Mouse (Mus musculus): Measurements from ENCODE around the gene Sorcs3. TPM values are rescaled to one million over a fixed set of nuclear protein-coding genes. Genes with fewer than 3 reads are reported as not detected.

Gene Sorcs3
- polyA plus RNA-seq, 1 experiment from 2014 or later = 6.6 TPM

GRCm38 (mm10) chr19:48298384-48298783, 92.6 kb downstream of the Sorcs3 start:
- Histone ChIP-seq H3K27ac (replicated peaks) (no peak overlapping the region), H3K4me2 (replicated peaks) (no peak overlapping the region), H3K9ac (replicated peaks) (no peak overlapping the region), H3K4me1 (peaks cover 14% of the 10 kb centered on the region), H3K4me3 (no peak overlapping the region), H3K9me3 (no peaks in the 10 kb centered on the region), H3K27me3 (no peaks in the 10 kb centered on the region), H3K36me3 (no peaks in the 10 kb centered on the region)
- 75% methylated on average over 2 of the region's 2 CpGs for WGBS
- no peak for ATAC-seq (ENCODE audit: low FRiP score, low read depth)

DNA sequence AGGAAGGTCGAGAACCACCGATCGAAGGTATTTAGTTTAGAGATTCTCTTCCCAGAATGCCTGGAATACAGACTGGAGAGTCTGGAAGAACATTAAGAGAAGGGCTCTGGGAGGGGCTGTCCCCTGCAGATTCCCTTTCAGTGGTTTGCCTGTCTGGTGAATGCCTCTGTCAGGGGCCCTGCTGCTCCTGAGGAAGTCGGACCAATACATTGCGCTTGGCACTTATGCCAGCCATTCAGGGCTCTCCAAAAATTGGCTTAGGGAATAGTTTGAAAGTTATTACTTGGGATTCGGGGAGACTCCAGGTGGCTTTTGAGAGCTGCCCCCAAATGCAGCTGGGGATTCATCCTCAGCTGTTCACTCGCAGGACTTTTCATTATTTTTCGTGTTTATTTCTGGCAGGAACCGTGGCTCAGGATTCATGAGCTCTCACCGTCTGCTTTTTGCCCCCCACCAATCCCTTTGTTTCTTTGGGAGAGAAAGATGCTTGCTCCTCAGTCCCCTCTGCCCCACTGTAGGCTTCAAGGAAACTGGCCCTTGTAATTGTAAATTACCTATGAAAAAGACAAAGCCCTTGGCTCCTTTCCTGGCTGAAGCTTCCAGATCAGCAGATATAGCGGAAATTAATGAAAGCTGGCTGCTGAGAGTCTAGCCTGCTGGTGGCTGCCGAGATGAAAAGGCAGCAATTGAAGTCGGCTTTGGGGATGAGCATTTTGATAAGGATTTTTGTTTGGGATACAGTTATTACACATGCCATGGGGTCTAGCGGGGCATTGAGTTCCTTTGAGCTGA, 94.8 kb downstream of the Sorcs3 start:
- Histone ChIP-seq H3K4me1 (peaks cover 14% of the 10 kb centered on the region), H3K27ac (replicated peaks) (peak overlapping the region; percentile 65), H3K4me2 (replicated peaks) (peak overlapping the region; percentile 29), H3K27me3 (no peaks in the 10 kb centered on the region), H3K9me3 (no peaks in the 10 kb centered on the region), H3K36me3 (no peaks in the 10 kb centered on the region), H3K9ac (replicated peaks) (no peak overlapping the region), H3K4me3 (no peak overlapping the region)
- WGBS = 14% methylated on average over 14 of the region's 14 CpGs
- ATAC-seq (ENCODE audit: low FRiP score, low read depth) = peak; percentile 34; the same call in 1 of the 2 replicates

GRCm38 (mm10) chr19:48301300-48301699, 95.5 kb downstream of the Sorcs3 start:
- Histone ChIP-seq H3K4me1 (peaks cover 14% of the 10 kb centered on the region), H3K36me3 (no peaks in the 10 kb centered on the region), H3K9me3 (no peaks in the 10 kb centered on the region), H3K27ac (replicated peaks) (peak overlapping the region; percentile 65), H3K4me2 (replicated peaks) (peak overlapping the region; percentile 29; the same call in 1 of the 2 replicates), H3K4me3 (no peak overlapping the region), H3K9ac (replicated peaks) (no peak overlapping the region), H3K27me3 (no peaks in the 10 kb centered on the region)
- 33% methylated on average over 3 of the region's 3 CpGs for WGBS
- ATAC-seq (ENCODE audit: low FRiP score, low read depth) = no peak

- no peaks in the 10 kb centered on the region for H3K27me3 ChIP-seq
- 63% methylated on average over 8 of the region's 8 CpGs for WGBS
- no peaks in the 10 kb centered on the region for H3K4me1 ChIP-seq
- H3K4me2 ChIP-seq (replicated peaks) = no peak overlapping the region
- no peaks in the 10 kb centered on the region for H3K36me3 ChIP-seq
- no peak overlapping the region for H3K9ac ChIP-seq (replicated peaks)
- H3K4me3 ChIP-seq = no peak overlapping the region
- no peak overlapping the region for H3K27ac ChIP-seq (replicated peaks)
- H3K9me3 ChIP-seq = no peaks in the 10 kb centered on the region
- ATAC-seq (ENCODE audit: low FRiP score, low read depth) = no peak
Measured at GRCm38 (mm10) chr19:48308341-48308740, 102.5 kb downstream of the Sorcs3 start.

DNA sequence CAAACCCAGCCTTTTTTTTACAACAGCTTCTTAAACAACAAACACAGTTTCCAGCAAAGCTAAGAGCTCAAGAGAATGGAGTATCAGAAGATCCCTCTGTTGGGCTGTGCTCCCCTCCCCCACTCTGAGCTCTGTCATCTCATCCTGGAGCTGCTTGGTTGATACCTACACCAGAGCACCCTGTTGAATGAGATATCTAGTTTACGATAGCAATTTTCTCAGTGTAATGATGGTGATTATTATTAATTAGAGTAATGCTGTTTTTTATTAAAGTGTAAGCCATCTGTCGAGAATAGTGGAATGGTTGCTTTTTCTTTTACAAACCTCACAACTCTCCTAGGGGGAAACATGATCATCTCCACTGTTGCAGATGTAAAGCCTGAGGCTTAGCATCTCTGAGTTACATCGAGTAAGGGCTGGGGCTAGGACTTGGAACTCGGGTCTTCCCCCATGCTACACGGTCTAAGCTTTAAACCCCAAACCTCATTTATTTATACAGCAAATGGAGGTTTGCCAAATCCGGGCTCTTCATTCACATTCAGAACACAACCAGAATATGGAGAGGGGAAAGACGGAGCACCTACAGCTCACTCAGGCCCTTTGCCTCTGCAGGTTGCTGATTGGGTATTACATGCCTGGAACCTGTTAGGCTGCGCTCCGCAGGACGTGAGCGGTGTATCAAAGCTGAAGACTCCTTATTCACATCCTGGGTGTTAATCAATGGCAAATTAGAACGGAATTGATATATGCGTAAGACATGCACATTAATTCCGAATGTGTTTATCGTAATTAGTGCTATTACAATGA, 103.9 kb downstream of the Sorcs3 start:
- H3K4me2 ChIP-seq (replicated peaks) = no peak overlapping the region
- no peak overlapping the region for H3K9ac ChIP-seq (replicated peaks)
- no peak overlapping the region for H3K4me3 ChIP-seq
- WGBS = 77% methylated on average over 15 of the region's 15 CpGs
- no peak overlapping the region for H3K27ac ChIP-seq (replicated peaks)
- no peaks in the 10 kb centered on the region for H3K27me3 ChIP-seq
- no peaks in the 10 kb centered on the region for H3K36me3 ChIP-seq
- no peak for ATAC-seq (ENCODE audit: low FRiP score, low read depth)
- H3K4me1 ChIP-seq = no peaks in the 10 kb centered on the region
- H3K9me3 ChIP-seq = no peaks in the 10 kb centered on the region

- Histone ChIP-seq H3K9ac (replicated peaks) (no peak overlapping the region), H3K9me3 (no peaks in the 10 kb centered on the region), H3K4me1 (no peaks in the 10 kb centered on the region), H3K4me2 (replicated peaks) (no peak overlapping the region), H3K36me3 (no peaks in the 10 kb centered on the region), H3K27me3 (no peaks in the 10 kb centered on the region), H3K4me3 (no peak overlapping the region), H3K27ac (replicated peaks) (no peak overlapping the region)
- no peak for ATAC-seq (ENCODE audit: low FRiP score, low read depth)
- WGBS = 79% methylated on average over 6 of the region's 6 CpGs
Measured at GRCm38 (mm10) chr19:48310338-48310710, 104.5 kb downstream of the Sorcs3 start.

DNA sequence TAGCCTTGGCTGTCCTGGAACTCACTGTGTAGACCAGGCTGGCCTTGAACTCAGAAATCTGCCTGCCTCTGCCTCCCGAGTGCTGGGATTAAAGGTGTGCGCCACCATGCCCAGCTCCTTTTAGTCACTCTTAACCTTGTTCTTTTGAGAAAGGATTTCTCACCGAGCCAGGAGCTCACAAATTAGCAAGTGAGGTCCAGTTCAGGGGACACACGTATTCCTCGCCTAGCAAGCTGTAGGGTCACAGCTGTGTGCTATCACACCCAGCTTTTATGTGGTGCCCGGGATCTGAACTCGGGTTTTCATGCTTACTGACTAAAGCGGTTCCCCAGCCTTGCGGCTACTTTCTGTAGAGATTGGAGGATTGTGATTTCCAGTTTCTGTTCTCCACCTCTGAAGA, 108.0 kb downstream of the Sorcs3 start:
- Histone ChIP-seq H3K9ac (replicated peaks) (no peak overlapping the region), H3K4me3 (no peak overlapping the region), H3K27ac (replicated peaks) (no peak overlapping the region), H3K4me2 (replicated peaks) (no peak overlapping the region), H3K36me3 (no peaks in the 10 kb centered on the region), H3K27me3 (no peaks in the 10 kb centered on the region), H3K9me3 (no peaks in the 10 kb centered on the region), H3K4me1 (no peaks in the 10 kb centered on the region)
- WGBS = 94% methylated on average over 9 of the region's 9 CpGs
- ATAC-seq (ENCODE audit: low FRiP score, low read depth) = no peak

DNA sequence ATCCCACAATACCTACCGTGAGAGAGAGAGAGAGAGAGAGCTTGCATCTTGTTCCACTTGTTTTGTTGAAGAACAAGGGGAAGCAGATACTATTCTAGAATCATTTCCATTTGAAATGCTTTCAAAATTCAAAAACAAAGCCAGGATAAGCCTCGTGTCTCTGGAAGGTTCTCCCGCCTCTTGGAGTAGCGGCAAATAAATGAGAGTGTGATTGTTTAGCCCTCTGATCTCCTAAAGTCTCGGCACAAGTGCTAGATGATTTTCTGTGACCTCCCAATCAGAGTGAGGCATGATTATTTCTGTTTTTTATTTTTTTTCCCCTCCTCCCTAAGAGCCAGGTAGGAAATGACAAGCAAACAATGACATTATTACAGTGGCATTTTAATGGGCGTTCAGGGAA, 121.3 kb downstream of the Sorcs3 start:
- no peak for ATAC-seq (ENCODE audit: low FRiP score, low read depth)
- Histone ChIP-seq H3K27me3 (no peaks in the 10 kb centered on the region), H3K4me1 (peaks cover 5% of the 10 kb centered on the region; the same call in 1 of the 2 replicates), H3K9ac (replicated peaks) (no peak overlapping the region), H3K9me3 (no peaks in the 10 kb centered on the region), H3K27ac (replicated peaks) (no peak overlapping the region), H3K4me3 (no peak overlapping the region), H3K36me3 (no peaks in the 10 kb centered on the region), H3K4me2 (replicated peaks) (no peak overlapping the region)
- 25% methylated on average over 6 of the region's 6 CpGs for WGBS

DNA sequence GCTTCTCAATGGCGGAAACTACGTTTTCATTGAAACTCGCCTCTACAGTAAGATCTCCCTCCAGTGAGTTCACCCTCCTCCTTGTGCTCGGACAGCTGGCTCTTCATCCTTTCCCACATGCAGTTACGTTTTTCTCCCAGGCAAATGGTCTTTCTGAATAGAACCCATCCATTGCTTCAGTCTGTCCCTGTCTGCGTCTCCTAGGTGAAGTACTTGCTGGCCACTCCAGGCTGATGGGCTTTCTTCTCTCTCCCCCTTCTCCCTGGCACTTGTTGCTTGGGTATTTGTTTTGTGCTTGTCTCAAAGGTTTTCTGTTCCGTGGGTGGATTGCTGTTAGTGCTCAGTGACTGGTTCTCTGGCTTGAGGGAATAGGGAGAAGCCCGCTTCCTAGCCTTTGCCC, 122.3 kb downstream of the Sorcs3 start:
- 77% methylated on average over 8 of the region's 8 CpGs for WGBS
- H3K27ac ChIP-seq (replicated peaks) = no peak overlapping the region
- H3K27me3 ChIP-seq = no peaks in the 10 kb centered on the region
- H3K36me3 ChIP-seq = no peaks in the 10 kb centered on the region
- H3K4me2 ChIP-seq (replicated peaks) = no peak overlapping the region
- no peak overlapping the region for H3K4me3 ChIP-seq
- peaks cover 5% of the 10 kb centered on the region; the same call in 1 of the 2 replicates for H3K4me1 ChIP-seq
- no peak for ATAC-seq (ENCODE audit: low FRiP score, low read depth)
- H3K9me3 ChIP-seq = no peaks in the 10 kb centered on the region
- no peak overlapping the region for H3K9ac ChIP-seq (replicated peaks)

GRCm38 (mm10) chr19:48331640-48332039, 125.8 kb downstream of the Sorcs3 start:
- no peak overlapping the region for H3K27ac ChIP-seq (replicated peaks)
- 0 out of 2 replicates have a peak, but pooled peaks cover 3% of the 10 kb centered on the region for H3K27me3 ChIP-seq
- no peaks in the 10 kb centered on the region for H3K36me3 ChIP-seq
- peaks cover 5% of the 10 kb centered on the region; the same call in 1 of the 2 replicates for H3K4me1 ChIP-seq
- 17% methylated on average over 1 of the region's 1 CpGs for WGBS
- ATAC-seq (ENCODE audit: low FRiP score, low read depth) = peak; percentile 12; the same call in 1 of the 2 replicates
- H3K9me3 ChIP-seq = no peaks in the 10 kb centered on the region
- no peak overlapping the region for H3K4me3 ChIP-seq
- H3K9ac ChIP-seq (replicated peaks) = no peak overlapping the region
- no peak overlapping the region for H3K4me2 ChIP-seq (replicated peaks)

- 0 out of 2 replicates have a peak, but pooled peaks cover 3% of the 10 kb centered on the region for H3K27me3 ChIP-seq
- H3K4me3 ChIP-seq = no peak overlapping the region
- no peak overlapping the region for H3K4me2 ChIP-seq (replicated peaks)
- no peaks in the 10 kb centered on the region; the same call in 1 of the 2 replicates for H3K4me1 ChIP-seq
- no peak overlapping the region for H3K9ac ChIP-seq (replicated peaks)
- WGBS = 72% methylated on average over 2 of the region's 2 CpGs
- H3K27ac ChIP-seq (replicated peaks) = no peak overlapping the region
- H3K36me3 ChIP-seq = no peaks in the 10 kb centered on the region
- ATAC-seq (ENCODE audit: low FRiP score, low read depth) = no peak
- no peaks in the 10 kb centered on the region for H3K9me3 ChIP-seq
Measured at GRCm38 (mm10) chr19:48333085-48333484, 127.3 kb downstream of the Sorcs3 start.

DNA sequence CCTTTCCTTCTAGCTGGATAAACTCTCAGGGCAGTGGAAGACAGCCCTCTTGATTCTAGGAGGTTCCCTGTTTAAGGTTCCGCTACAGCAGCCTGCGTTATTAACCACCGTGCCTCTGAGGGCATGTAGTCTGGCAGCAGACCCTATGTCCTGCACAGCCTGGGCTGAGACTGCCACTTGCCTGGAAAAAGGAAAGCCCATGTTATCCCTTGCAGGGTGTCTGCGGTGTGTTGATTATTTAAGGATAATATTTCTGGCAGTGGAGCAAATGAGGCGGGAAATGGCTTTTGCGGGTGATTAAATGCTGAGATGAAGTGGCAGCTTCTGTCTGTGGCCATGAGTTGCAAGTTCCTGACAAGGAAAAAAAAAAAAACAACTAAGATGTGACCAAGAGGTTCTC, 131.6 kb downstream of the Sorcs3 start:
- H3K9me3 ChIP-seq = no peaks in the 10 kb centered on the region
- H3K27ac ChIP-seq (replicated peaks) = no peak overlapping the region
- H3K36me3 ChIP-seq = no peaks in the 10 kb centered on the region
- no peaks in the 10 kb centered on the region; the same call in 1 of the 2 replicates for H3K4me1 ChIP-seq
- 80% methylated on average over 6 of the region's 6 CpGs for WGBS
- H3K9ac ChIP-seq (replicated peaks) = no peak overlapping the region
- H3K4me3 ChIP-seq = no peak overlapping the region
- no peak for ATAC-seq (ENCODE audit: low FRiP score, low read depth)
- H3K27me3 ChIP-seq = 0 out of 2 replicates have a peak, but pooled peaks cover 3% of the 10 kb centered on the region
- no peak overlapping the region for H3K4me2 ChIP-seq (replicated peaks)
